Mouse (Mus musculus) kidney, postnatal 0 days (tissue): Measurements from ENCODE around the gene Car5b. TPM values are rescaled to one million over a fixed set of nuclear protein-coding genes. Genes with fewer than 3 reads are reported as not detected.

ENCODE experiments used
- ATAC-seq: fragments of 200-750 bp; cut with Nextera tagmentation; replicated peaks from 2 replicates; pipeline ENCODE4 v1.8.0; 2017; ENCODE audit warnings: low read depth, moderate number of reproducible peaks, moderate TSS enrichment, moderate library complexity; ENCODE audit not compliant: low FRiP score
- DNase-seq: peaks from one replicate; pipeline ENCODE4 v3.0.0-alpha.2; 2016; ENCODE audit warnings: low spot score
- H3K27ac ChIP-seq: fragments of 300-500 bp; sonication (generic); 2 replicates; pipeline ENCODE4 v1.5.1; 2014; ENCODE audit warnings: mild to moderate bottlenecking
- H3K27me3 ChIP-seq: fragments of 300-500 bp; sonication (generic); 2 replicates; pipeline ENCODE4 v1.6.1; 2014; ENCODE audit warnings: low read length, mixed read lengths; ENCODE audit not compliant: insufficient read depth
- H3K36me3 ChIP-seq: fragments of 300-500 bp; sonication (generic); 2 replicates; pipeline ENCODE4 v1.6.1; 2014; ENCODE audit warnings: low read length, mixed read lengths; ENCODE audit not compliant: insufficient read depth
- H3K4me1 ChIP-seq: fragments of 300-500 bp; sonication (generic); replicated peaks from 2 replicates; pipeline ENCODE4 v1.6.1; 2014; ENCODE audit warnings: antibody characterized with exemption, low read length, mixed read lengths; ENCODE audit not compliant: insufficient read depth
- H3K4me2 ChIP-seq: fragments of 300-500 bp; sonication (generic); 2 replicates; pipeline ENCODE4 v1.6.1; 2014; ENCODE audit warnings: mild to moderate bottlenecking, low read length, moderate library complexity, mixed read lengths
- H3K4me3 ChIP-seq: fragments of 300-500 bp; sonication (generic); replicated peaks from 2 replicates; pipeline ENCODE4 v1.5.1; 2014; ENCODE audit warnings: low read depth, low read length
- H3K9ac ChIP-seq: fragments of 300-500 bp; sonication (generic); 2 replicates; pipeline ENCODE4 v1.6.1; 2014; ENCODE audit warnings: low read depth, low read length
- H3K9me3 ChIP-seq: fragments of 300-500 bp; sonication (generic); replicated peaks from 2 replicates; pipeline ENCODE4 v1.6.1; 2016; ENCODE audit warnings: low read length, inconsistent platforms, mixed read lengths
- CTCF ChIP-seq: IDR thresholded peaks from 2 replicates; pipeline ENCODE4 v1.5.1; 2016; ENCODE audit warnings: antibody characterized with exemption, low read depth, mild to moderate bottlenecking, moderate library complexity
- WGBS: fragments of 180-500 bp; shearing (Covaris S2); extraction: QIAGEN DNeasy Blood & Tissue Kit; methylation state at CpG from one replicate; pipeline ENCODE4 v1.1.7; 2014; 5-methylcytosine and 5-hydroxymethylcytosine counted together
- polyA plus RNA-seq: library from polyadenylated mRNA; unstranded; fragments of >200 nt; fragmentation: Nextera tagmentation; extraction: Ambion mirVana; gene quantifications from 2 replicates; pipeline ENCODE4 v1.2.1, GENCODE M21; 2015

Car5b gene
- polyA plus RNA-seq, 1 experiment from 2014 or later = 6.8 TPM

- no peak for TF ChIP-seq CTCF
- no peak overlapping the region for H3K4me3 ChIP-seq
- ATAC-seq (no peak), DNase-seq (no peak)
- H3K9ac ChIP-seq = no peak overlapping the region
- H3K4me2 ChIP-seq = no peak overlapping the region
- WGBS = 85% methylated on average over 3 of the region's 3 CpGs
- no peak overlapping the region for H3K27ac ChIP-seq
- no peaks in the 10 kb centered on the region for H3K36me3 ChIP-seq
- H3K9me3 ChIP-seq = no peaks in the 10 kb centered on the region
- H3K4me1 ChIP-seq = no peaks in the 10 kb centered on the region
- no peaks in the 10 kb centered on the region for H3K27me3 ChIP-seq
Observed at GRCm38 (mm10) chrX:164015636-164016035, 12.2 kb downstream of the Car5b start.

- 70% methylated on average over 4 of the region's 4 CpGs for WGBS
- H3K36me3 ChIP-seq = no peaks in the 10 kb centered on the region
- no peak for ATAC-seq
Observed at GRCm38 (mm10) chrX:164014956-164015355, 12.8 kb downstream of the Car5b start.

GRCm38 (mm10) chrX:164013318-164013717 is 14.5 kb downstream of the Car5b start:
- Histone ChIP-seq H3K36me3 (no peaks in the 10 kb centered on the region), H3K27me3 (no peaks in the 10 kb centered on the region), H3K4me1 (no peaks in the 10 kb centered on the region), H3K4me3 (no peak overlapping the region), H3K4me2 (no peak overlapping the region), H3K9me3 (no peaks in the 10 kb centered on the region), H3K9ac (no peak overlapping the region), H3K27ac (no peak overlapping the region)
- 58% methylated on average over 2 of the region's 2 CpGs for WGBS
- DNase-seq (peak; percentile 1), ATAC-seq (no peak)
- no peak for TF ChIP-seq CTCF

More at GRCm38 (mm10) chrX:164014956-164015355, 12.8 kb downstream of the Car5b start:
- no peaks in the 10 kb centered on the region for H3K9me3 ChIP-seq
- no peak for TF ChIP-seq CTCF
- H3K27me3 ChIP-seq = no peaks in the 10 kb centered on the region
- no peak overlapping the region for H3K4me2 ChIP-seq
- H3K4me3 ChIP-seq = no peak overlapping the region
- H3K4me1 ChIP-seq = no peaks in the 10 kb centered on the region
- no peak overlapping the region for H3K9ac ChIP-seq
- DNase-seq = no peak
- H3K27ac ChIP-seq = no peak overlapping the region

DNA sequence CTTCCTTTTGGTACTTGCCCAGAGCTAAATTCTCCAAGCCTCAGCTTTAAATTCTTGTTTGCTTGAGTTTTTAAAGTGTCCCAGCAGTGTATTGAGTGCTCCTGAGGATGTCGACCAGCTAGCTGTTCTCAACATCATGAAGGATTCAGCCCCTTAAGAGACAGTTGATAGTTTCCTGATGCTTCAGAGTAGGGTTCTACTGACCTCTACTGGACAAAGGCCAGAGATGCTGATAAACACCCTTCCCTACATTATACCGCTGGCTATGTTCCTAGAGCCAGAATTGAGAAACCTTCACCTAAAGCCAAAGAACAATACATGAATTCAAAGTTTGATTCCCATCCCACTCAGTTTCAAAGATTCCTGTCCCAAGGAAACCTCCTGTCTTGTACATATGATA is 23.0 kb downstream of the Car5b start:
- Histone ChIP-seq H3K4me3 (no peak overlapping the region), H3K27ac (no peak overlapping the region), H3K4me1 (no peaks in the 10 kb centered on the region), H3K9ac (no peak overlapping the region), H3K9me3 (no peaks in the 10 kb centered on the region), H3K4me2 (no peak overlapping the region), H3K36me3 (no peaks in the 10 kb centered on the region), H3K27me3 (no peaks in the 10 kb centered on the region)
- 34% methylated on average over 2 of the region's 2 CpGs for WGBS
- peak; percentile 68 for DNase-seq
- ATAC-seq = no peak
- peak; percentile 80 for TF ChIP-seq CTCF

DNA sequence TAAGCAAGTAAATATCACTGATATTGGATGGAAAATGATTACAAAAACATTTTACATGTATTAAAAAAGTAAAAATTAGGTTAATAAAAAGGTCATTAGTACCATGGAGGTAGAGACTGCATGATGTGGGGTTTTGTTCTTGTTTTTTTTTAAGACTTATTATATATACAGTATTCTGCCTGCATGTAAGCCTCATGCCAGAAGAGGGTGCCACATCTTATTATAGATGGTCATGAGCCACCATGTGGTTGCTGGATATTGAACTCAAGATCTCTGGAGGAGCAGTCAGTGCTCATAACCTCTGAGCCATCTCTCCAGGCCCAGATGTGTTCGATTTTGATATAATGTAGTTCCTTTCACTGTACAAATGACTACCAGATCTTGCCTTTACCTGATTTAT is 27.9 kb downstream of the Car5b start:
- peak; percentile 48 for TF ChIP-seq CTCF
- WGBS = 77% methylated on average over 1 of the region's 1 CpGs
- Histone ChIP-seq H3K36me3 (no peaks in the 10 kb centered on the region), H3K4me2 (no peak overlapping the region), H3K4me1 (no peaks in the 10 kb centered on the region), H3K4me3 (no peak overlapping the region), H3K9me3 (no peaks in the 10 kb centered on the region), H3K9ac (no peak overlapping the region), H3K27me3 (no peaks in the 10 kb centered on the region), H3K27ac (no peak overlapping the region)
- DNase-seq (no peak), ATAC-seq (no peak)

DNA sequence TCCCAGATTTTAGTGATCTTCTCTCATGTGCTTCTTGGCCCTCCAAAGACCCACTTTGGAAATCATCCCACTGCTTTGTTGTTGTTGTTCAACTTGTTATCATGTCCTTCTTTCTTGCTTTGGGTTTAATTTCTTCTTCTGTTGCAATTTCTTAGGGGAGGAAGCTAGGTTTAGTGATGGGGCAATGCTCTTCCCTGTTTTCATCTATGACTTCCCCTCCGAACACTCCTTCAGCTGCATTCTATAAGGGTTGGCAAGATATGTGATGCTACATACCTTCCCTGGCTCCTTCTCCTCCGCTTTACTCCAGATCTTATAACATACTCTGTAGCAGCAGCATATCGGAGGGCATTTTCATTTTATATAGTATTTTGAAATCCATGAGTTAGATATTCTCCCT is 31.0 kb downstream of the Car5b start:
- Histone ChIP-seq H3K4me1 (no peaks in the 10 kb centered on the region), H3K27ac (no peak overlapping the region), H3K9ac (no peak overlapping the region), H3K36me3 (no peaks in the 10 kb centered on the region), H3K4me2 (no peak overlapping the region), H3K27me3 (no peaks in the 10 kb centered on the region), H3K9me3 (no peaks in the 10 kb centered on the region), H3K4me3 (no peak overlapping the region)
- no peak for TF ChIP-seq CTCF
- DNase-seq = no peak
- 88% methylated on average over 3 of the region's 3 CpGs for WGBS
- no peak for ATAC-seq

DNA sequence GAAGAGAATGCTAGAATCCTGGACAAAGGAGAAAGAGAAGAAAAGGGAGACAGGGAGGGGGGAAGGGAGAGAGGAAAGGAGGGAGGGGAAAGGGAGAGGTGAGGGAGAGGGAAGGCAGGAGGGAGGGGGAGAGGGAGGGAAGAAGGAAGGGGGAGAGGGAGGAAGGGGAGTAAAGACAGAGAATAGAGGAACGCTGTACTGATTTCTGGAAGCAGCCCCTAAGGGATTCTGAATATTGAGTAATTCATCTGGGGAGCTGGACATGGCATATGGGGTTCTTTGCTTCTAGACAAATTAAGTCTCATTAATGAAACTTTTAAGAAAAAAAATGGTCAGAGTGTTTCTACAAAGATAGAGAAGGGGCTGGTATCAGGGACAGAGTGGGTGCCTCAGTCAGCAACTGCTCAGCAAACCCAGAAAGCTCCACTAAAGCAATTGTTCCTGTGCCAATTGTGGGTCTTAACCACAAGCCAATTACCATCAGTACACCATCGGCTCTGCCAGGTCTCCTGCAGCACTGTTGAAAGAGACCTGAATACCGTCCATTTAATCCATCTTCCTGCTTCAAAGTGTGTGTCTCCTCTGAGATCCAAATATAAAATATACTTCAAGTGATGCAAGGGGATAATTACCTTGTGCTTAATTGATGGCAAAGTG is 40.0 kb downstream of the Car5b start:
- no peak for TF ChIP-seq CTCF
- no peaks in the 10 kb centered on the region for H3K4me1 ChIP-seq

More for the DNA sequence above, 40.0 kb downstream of the Car5b start:
- no peak for DNase-seq
- Histone ChIP-seq H3K27ac (no peak overlapping the region), H3K4me2 (no peak overlapping the region), H3K9ac (no peak overlapping the region), H3K4me3 (no peak overlapping the region), H3K36me3 (no peaks in the 10 kb centered on the region), H3K27me3 (no peaks in the 10 kb centered on the region), H3K9me3 (no peaks in the 10 kb centered on the region)
- no peak for ATAC-seq
- 62% methylated on average over 3 of the region's 3 CpGs for WGBS
